Mouse (Mus musculus): Measurements from ENCODE around the gene Paqr5. TPM values are rescaled to one million over a fixed set of nuclear protein-coding genes. Genes with fewer than 3 reads are reported as not detected.

Gene Paqr5
- polyA plus RNA-seq (2014; fragmentation: Nextera tagmentation; extraction: Ambion mirVana): 0.41 and 0.56 TPM in 2 replicates

DNA sequence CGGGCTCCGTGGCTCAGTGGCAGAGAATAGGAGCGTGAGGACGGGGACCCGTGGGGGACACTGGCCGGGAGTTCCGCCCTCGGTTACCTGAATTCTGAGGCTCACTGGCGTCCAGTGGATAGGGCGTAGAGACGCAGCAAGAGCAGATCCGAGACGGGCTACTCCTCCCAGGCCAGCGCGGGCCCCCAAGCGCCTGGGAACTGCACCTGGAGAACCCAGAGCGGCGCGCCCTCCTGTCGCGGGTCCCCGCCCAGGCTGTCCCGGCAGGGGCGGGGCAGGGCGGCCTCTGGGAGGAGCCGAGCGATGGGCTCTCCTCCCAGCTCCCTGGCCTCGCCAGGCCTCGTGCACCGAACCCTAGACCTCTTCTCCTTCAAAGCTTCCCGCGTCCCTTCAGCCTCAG, at the start of gene Paqr5:
Gene Paqr5 (minus strand): TSS at position 257 of the 400 bp plus-strand sequence.
- no peak within 1 kb of the TSS for H3K27ac ChIP-seq (ENCODE audit: low read depth, low read length)
- WGBS (ENCODE audit: insufficient replicate concordance): under 1% methylated on average over 32 of the region's 32 CpGs
- 0 out of 2 replicates have a peak, but pooled peaks cover 3% of the 10 kb centered on the region for H3K4me1 ChIP-seq (ENCODE audit: control insufficient read depth, insufficient read depth, low read length)
- H3K9me3 ChIP-seq (replicated peaks; ENCODE audit: control insufficient read depth, low read length): no peaks in the 10 kb centered on the region
- no peak for ATAC-seq (replicated peaks; ENCODE audit: insufficient number of reproducible peaks, low FRiP score, low TSS enrichment)
- H3K4me2 ChIP-seq: peak within 1 kb of the TSS; percentile 92
- peak within 1 kb of the TSS; percentile 55 for H3K4me3 ChIP-seq (ENCODE audit: low read depth, low read length)
- H3K36me3 ChIP-seq (ENCODE audit: control insufficient read depth, insufficient read depth, low read length): no peaks in the 10 kb centered on the region
- H3K27me3 ChIP-seq (ENCODE audit: control insufficient read depth, insufficient read depth, low read length): peaks cover 35% of the 10 kb centered on the region
- peak within 1 kb of the TSS; percentile 56 for H3K9ac ChIP-seq (ENCODE audit: low read depth, low read length)

DNA sequence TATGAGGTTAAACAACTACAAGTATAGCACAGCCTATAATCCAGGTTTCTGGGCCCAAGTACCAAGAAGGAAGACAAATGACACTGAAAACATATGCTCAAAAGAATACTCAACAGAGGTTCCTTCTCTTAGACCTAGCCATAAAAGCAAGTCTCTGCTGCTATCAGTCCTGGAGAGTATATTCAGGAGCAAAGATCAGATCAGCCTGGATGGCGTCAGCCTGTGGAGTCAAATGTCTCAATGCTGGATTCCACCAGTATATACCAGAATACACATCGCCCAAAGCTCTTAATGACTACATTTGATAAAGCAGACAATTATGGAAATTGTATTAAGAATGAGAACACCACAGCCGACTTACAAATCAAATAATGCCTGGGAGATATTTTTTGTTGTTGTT, 35.6 kb upstream of the Paqr5 start:
- Histone ChIP-seq H3K36me3 (ENCODE audit: control insufficient read depth, insufficient read depth, low read length) (no peaks in the 10 kb centered on the region), H3K4me1 (ENCODE audit: control insufficient read depth, insufficient read depth, low read length) (peaks cover 2% of the 10 kb centered on the region; the same call in 1 of the 2 replicates), H3K9ac (ENCODE audit: low read depth, low read length) (no peak overlapping the region), H3K9me3 (replicated peaks; ENCODE audit: control insufficient read depth, low read length) (no peaks in the 10 kb centered on the region), H3K4me2 (no peak overlapping the region), H3K4me3 (ENCODE audit: low read depth, low read length) (no peak overlapping the region), H3K27ac (ENCODE audit: low read depth, low read length) (no peak overlapping the region), H3K27me3 (ENCODE audit: control insufficient read depth, insufficient read depth, low read length) (no peaks in the 10 kb centered on the region)
- ATAC-seq (replicated peaks; ENCODE audit: insufficient number of reproducible peaks, low FRiP score, low TSS enrichment): no peak
- 79% methylated on average over 3 of the region's 3 CpGs for WGBS (ENCODE audit: insufficient replicate concordance)

DNA sequence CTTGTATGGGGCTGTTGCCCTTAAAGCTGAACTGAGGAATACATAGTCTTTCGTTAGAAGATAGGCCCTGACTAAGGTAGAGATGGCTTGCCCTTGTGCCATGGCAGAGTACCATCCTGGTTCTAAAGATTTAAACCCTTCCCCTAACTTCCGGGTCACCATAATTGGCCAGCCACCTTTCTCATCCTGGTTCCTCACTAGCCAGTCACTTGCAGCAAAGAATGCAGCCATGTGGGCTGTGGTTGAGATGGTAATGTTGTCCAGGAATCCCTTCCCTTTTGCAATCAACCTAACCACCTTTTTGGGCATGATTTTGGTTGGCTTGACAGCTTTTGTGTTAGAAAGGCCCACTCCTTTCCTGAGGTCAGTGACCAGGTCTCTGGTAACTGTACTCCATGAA, 33.8 kb upstream of the Paqr5 start:
- WGBS (ENCODE audit: insufficient replicate concordance): 80% methylated on average over 2 of the region's 2 CpGs
- no peak for ATAC-seq (replicated peaks; ENCODE audit: insufficient number of reproducible peaks, low FRiP score, low TSS enrichment)
- peaks cover 2% of the 10 kb centered on the region; the same call in 1 of the 2 replicates for H3K4me1 ChIP-seq (ENCODE audit: control insufficient read depth, insufficient read depth, low read length)
- H3K27me3 ChIP-seq (ENCODE audit: control insufficient read depth, insufficient read depth, low read length): no peaks in the 10 kb centered on the region
- H3K27ac ChIP-seq (ENCODE audit: low read depth, low read length): no peak overlapping the region
- H3K4me3 ChIP-seq (ENCODE audit: low read depth, low read length): no peak overlapping the region
- no peaks in the 10 kb centered on the region for H3K36me3 ChIP-seq (ENCODE audit: control insufficient read depth, insufficient read depth, low read length)
- no peaks in the 10 kb centered on the region for H3K9me3 ChIP-seq (replicated peaks; ENCODE audit: control insufficient read depth, low read length)
- H3K9ac ChIP-seq (ENCODE audit: low read depth, low read length): no peak overlapping the region
- H3K4me2 ChIP-seq: no peak overlapping the region

DNA sequence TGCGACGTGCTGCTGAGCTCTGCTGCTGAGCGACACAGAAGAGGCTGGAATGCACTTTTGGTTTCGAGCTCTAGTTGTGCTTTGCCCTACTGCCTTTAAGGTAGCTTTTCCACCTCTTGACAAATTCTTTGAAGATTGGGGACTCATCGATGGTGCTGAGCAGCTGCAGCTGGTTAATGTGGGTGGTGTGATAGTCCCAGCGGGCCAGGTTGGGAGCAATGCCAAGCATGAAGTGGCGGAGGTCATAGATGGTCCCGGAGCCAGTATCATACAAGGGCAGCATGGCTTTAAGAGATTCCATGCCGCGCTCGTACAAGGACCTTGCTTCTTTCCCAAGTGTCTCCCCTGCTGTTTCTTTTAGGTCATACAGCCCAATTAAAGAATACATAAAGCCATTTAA, 33.3 kb upstream of the Paqr5 start:
- Histone ChIP-seq H3K4me1 (ENCODE audit: control insufficient read depth, insufficient read depth, low read length) (peaks cover 2% of the 10 kb centered on the region; the same call in 1 of the 2 replicates), H3K27me3 (ENCODE audit: control insufficient read depth, insufficient read depth, low read length) (no peaks in the 10 kb centered on the region), H3K27ac (ENCODE audit: low read depth, low read length) (no peak overlapping the region), H3K36me3 (ENCODE audit: control insufficient read depth, insufficient read depth, low read length) (no peaks in the 10 kb centered on the region), H3K4me2 (no peak overlapping the region), H3K4me3 (ENCODE audit: low read depth, low read length) (no peak overlapping the region), H3K9me3 (replicated peaks; ENCODE audit: control insufficient read depth, low read length) (no peaks in the 10 kb centered on the region), H3K9ac (ENCODE audit: low read depth, low read length) (no peak overlapping the region)
- WGBS (ENCODE audit: insufficient replicate concordance): 83% methylated on average over 11 of the region's 11 CpGs
- ATAC-seq (replicated peaks; ENCODE audit: insufficient number of reproducible peaks, low FRiP score, low TSS enrichment): no peak

DNA sequence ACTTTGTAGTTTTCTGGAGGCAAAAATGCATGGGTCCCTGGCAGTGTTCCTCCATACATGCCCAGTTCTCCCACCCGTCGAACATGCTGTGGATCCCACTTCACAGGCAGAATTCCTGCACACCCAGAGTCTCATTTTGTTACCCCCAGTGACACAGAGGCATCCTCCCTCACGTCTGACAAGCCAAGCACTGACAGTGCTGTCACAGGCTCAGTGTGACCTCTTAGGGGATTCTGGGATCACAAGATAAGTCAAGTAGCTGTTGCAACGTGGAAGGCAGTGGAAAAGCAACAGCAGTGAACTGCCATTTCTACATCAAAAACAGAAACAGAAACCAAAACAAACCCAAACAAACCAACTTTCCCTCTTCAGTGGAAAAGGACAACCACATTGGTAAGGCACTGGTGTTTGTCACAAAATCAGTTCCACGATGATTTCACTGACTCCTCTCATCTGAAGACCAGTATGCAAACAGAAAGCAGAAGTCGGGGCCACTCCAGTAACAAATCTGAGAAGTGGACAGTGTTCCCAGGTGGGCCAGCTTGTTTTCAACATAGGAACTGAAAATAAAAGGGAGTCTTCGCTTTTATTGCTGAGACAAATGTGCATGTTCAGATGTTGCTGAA, 31.3 kb upstream of the Paqr5 start:
- Histone ChIP-seq H3K36me3 (ENCODE audit: control insufficient read depth, insufficient read depth, low read length) (no peaks in the 10 kb centered on the region), H3K4me1 (ENCODE audit: control insufficient read depth, insufficient read depth, low read length) (peaks cover 2% of the 10 kb centered on the region; the same call in 1 of the 2 replicates), H3K9me3 (replicated peaks; ENCODE audit: control insufficient read depth, low read length) (no peaks in the 10 kb centered on the region), H3K27ac (ENCODE audit: low read depth, low read length) (no peak overlapping the region), H3K4me2 (no peak overlapping the region), H3K27me3 (ENCODE audit: control insufficient read depth, insufficient read depth, low read length) (no peaks in the 10 kb centered on the region), H3K4me3 (ENCODE audit: low read depth, low read length) (no peak overlapping the region), H3K9ac (ENCODE audit: low read depth, low read length) (no peak overlapping the region)
- 54% methylated on average over 7 of the region's 7 CpGs for WGBS (ENCODE audit: insufficient replicate concordance)
- ATAC-seq (replicated peaks; ENCODE audit: insufficient number of reproducible peaks, low FRiP score, low TSS enrichment): no peak

DNA sequence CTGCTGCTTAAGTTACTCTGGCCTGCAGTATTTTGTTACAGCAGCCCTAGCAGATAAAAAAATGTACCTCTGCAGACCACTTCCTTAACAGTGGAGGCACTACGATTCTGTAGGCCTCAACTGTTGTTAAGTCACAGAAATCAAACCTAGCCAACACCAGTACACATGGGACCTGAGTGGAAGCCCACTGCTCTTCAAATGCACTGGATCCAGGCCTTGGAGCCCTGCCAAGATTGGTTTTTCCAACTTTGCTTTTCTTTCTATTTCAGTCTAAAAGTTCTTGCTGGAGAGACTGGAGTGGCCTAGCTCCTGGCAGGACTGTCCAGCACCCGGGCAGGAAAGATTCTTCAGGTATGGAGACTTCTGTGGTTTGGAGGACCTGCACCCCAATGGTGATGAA, 29.6 kb upstream of the Paqr5 start:
- H3K27me3 ChIP-seq (ENCODE audit: control insufficient read depth, insufficient read depth, low read length): no peaks in the 10 kb centered on the region
- H3K9ac ChIP-seq (ENCODE audit: low read depth, low read length): no peak overlapping the region
- no peaks in the 10 kb centered on the region for H3K9me3 ChIP-seq (replicated peaks; ENCODE audit: control insufficient read depth, low read length)
- ATAC-seq (replicated peaks; ENCODE audit: insufficient number of reproducible peaks, low FRiP score, low TSS enrichment): no peak
- peaks cover 2% of the 10 kb centered on the region; the same call in 1 of the 2 replicates for H3K4me1 ChIP-seq (ENCODE audit: control insufficient read depth, insufficient read depth, low read length)
- no peaks in the 10 kb centered on the region for H3K36me3 ChIP-seq (ENCODE audit: control insufficient read depth, insufficient read depth, low read length)
- whole genome bisulfite sequencing (ENCODE audit: insufficient replicate concordance): 80% methylated on average over 2 of the region's 2 CpGs
- H3K4me3 ChIP-seq (ENCODE audit: low read depth, low read length): no peak overlapping the region
- no peak overlapping the region for H3K27ac ChIP-seq (ENCODE audit: low read depth, low read length)
- no peak overlapping the region for H3K4me2 ChIP-seq

DNA sequence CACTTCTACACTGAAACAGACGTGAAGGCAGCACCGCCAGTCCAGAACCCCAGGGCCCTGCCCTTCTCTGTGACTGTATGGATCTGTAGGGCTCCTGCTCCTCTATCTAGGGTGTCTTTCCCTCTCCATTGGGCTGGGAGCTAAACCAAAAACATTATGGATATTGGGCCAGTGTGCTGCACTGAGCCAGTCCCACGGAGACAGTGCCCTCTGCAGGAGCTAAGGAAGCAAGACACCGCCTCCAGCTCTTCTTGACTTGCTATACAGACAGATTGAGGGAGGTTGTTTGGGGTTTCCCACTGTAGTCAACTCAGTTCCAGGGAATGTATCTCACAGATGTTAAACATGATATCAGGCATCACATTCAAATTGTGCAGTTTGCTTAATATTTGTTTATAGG, 24.1 kb upstream of the Paqr5 start:
- Histone ChIP-seq H3K27me3 (ENCODE audit: control insufficient read depth, insufficient read depth, low read length) (no peaks in the 10 kb centered on the region), H3K4me3 (ENCODE audit: low read depth, low read length) (no peak overlapping the region), H3K9ac (ENCODE audit: low read depth, low read length) (no peak overlapping the region), H3K27ac (ENCODE audit: low read depth, low read length) (no peak overlapping the region), H3K4me2 (no peak overlapping the region), H3K36me3 (ENCODE audit: control insufficient read depth, insufficient read depth, low read length) (no peaks in the 10 kb centered on the region), H3K9me3 (replicated peaks; ENCODE audit: control insufficient read depth, low read length) (no peaks in the 10 kb centered on the region), H3K4me1 (ENCODE audit: control insufficient read depth, insufficient read depth, low read length) (no peaks in the 10 kb centered on the region)
- WGBS (ENCODE audit: insufficient replicate concordance): 38% methylated on average over 4 of the region's 4 CpGs
- ATAC-seq (replicated peaks; ENCODE audit: insufficient number of reproducible peaks, low FRiP score, low TSS enrichment): no peak

DNA sequence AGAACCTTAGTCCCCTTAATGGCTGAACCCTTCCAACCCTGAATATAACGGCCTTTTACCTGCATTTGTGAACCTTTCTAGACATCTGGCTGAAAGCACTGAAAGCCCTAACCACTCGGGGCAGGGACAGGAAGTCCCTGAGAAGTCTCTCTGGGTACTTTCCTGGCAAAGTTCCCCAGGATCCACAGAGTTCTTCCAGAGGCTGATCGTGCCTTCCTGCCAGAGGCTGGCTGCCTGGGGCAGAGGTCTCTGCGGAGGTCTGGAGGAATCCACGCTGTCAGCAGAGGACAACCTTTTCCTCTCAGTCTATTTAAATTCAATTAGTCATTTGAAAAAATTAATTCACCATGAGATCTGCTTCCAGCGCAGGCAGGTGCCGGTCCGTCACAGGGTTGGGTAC, 22.5 kb upstream of the Paqr5 start:
- H3K4me1 ChIP-seq (ENCODE audit: control insufficient read depth, insufficient read depth, low read length): no peaks in the 10 kb centered on the region
- H3K27ac ChIP-seq (ENCODE audit: low read depth, low read length): no peak overlapping the region
- no peak for ATAC-seq (replicated peaks; ENCODE audit: insufficient number of reproducible peaks, low FRiP score, low TSS enrichment)
- no peaks in the 10 kb centered on the region for H3K27me3 ChIP-seq (ENCODE audit: control insufficient read depth, insufficient read depth, low read length)
- H3K36me3 ChIP-seq (ENCODE audit: control insufficient read depth, insufficient read depth, low read length): no peaks in the 10 kb centered on the region
- 66% methylated on average over 8 of the region's 8 CpGs for WGBS (ENCODE audit: insufficient replicate concordance)
- no peak overlapping the region for H3K9ac ChIP-seq (ENCODE audit: low read depth, low read length)
- no peak overlapping the region for H3K4me2 ChIP-seq
- H3K4me3 ChIP-seq (ENCODE audit: low read depth, low read length): no peak overlapping the region
- no peaks in the 10 kb centered on the region for H3K9me3 ChIP-seq (replicated peaks; ENCODE audit: control insufficient read depth, low read length)

DNA sequence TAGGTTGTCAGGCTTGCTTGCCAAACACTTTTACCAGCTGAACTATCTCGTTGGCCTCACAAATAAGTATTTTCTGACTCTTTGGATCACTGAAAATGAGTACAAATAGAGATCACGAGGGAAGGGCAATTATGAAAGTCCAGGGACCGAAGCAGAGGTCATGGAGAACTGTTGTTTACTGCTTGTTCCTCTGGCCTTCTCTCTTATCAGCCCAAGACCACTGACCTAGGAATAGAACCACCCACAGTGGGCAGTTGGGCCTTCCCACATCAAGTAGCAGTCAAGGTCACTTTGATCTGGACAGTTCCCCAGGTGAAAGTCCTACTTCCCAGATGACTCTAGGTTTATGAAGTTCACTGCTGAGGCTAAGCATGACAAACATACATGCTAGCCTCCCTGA, 15.5 kb upstream of the Paqr5 start:
- H3K27ac ChIP-seq (ENCODE audit: low read depth, low read length): no peak overlapping the region
- no peak for ATAC-seq (replicated peaks; ENCODE audit: insufficient number of reproducible peaks, low FRiP score, low TSS enrichment)
- H3K9ac ChIP-seq (ENCODE audit: low read depth, low read length): no peak overlapping the region
- H3K27me3 ChIP-seq (ENCODE audit: control insufficient read depth, insufficient read depth, low read length): no peaks in the 10 kb centered on the region
- no peak overlapping the region for H3K4me2 ChIP-seq
- H3K36me3 ChIP-seq (ENCODE audit: control insufficient read depth, insufficient read depth, low read length): no peaks in the 10 kb centered on the region
- no peaks in the 10 kb centered on the region for H3K9me3 ChIP-seq (replicated peaks; ENCODE audit: control insufficient read depth, low read length)
- H3K4me1 ChIP-seq (ENCODE audit: control insufficient read depth, insufficient read depth, low read length): no peaks in the 10 kb centered on the region
- WGBS (ENCODE audit: insufficient replicate concordance): 82% methylated on average over 3 of the region's 3 CpGs
- H3K4me3 ChIP-seq (ENCODE audit: low read depth, low read length): no peak overlapping the region
